Comparison of ENCODE assay signal across 8 mouse cellular contexts in genomic region chr10:127288800-127289572, GRCm38 (mm10). TPM values are rescaled to one million over a fixed set of nuclear protein-coding genes. Genes with fewer than 3 reads are reported as not detected.
A peak's percentile ranks its signal among the peaks of the same experiment; 100 is the strongest.
DNase-seq lines count a peak whose midpoint lies in the region; ATAC-seq and TF ChIP-seq lines count a peak whose summit lies in the region.

TSS of gene Mbd6 (minus strand) at chr10:127289018.

- WGBS in forebrain, embryonic 11.5 days = under 1% methylated on average over 37 of the region's 65 CpGs
- WGBS in heart, embryonic 16.5 days = under 1% methylated on average over 35 of the region's 65 CpGs
- WGBS in liver, postnatal 0 days (ENCODE audit: insufficient replicate concordance) = 1% methylated on average over 18 of the region's 65 CpGs
- WGBS in neural tube, embryonic 14.5 days = under 1% methylated on average over 37 of the region's 65 CpGs

- no peaks in the 10 kb centered on the region for H3K27me3 ChIP-seq in forebrain, embryonic 11.5 days (ENCODE audit: control insufficient read depth, insufficient read depth, low read length)
- no peaks in the 10 kb centered on the region for H3K27me3 ChIP-seq in heart, embryonic 16.5 days (ENCODE audit: control insufficient read depth, insufficient read depth, low read length)
- no peaks in the 10 kb centered on the region for H3K27me3 ChIP-seq in liver, postnatal 0 days (ENCODE audit: insufficient read depth, low read length)
- H3K27me3 ChIP-seq in neural tube, embryonic 14.5 days (ENCODE audit: control insufficient read depth, insufficient read depth, low read length) = no peaks in the 10 kb centered on the region

- H3K4me2 ChIP-seq in forebrain, embryonic 11.5 days (ENCODE audit: low read depth, low read length, severe bottlenecking) = peak within 1 kb of the TSS; percentile 90
- peak within 1 kb of the TSS; percentile 90 for H3K4me2 ChIP-seq in heart, embryonic 16.5 days (ENCODE audit: low read depth, low read length)
- peak within 1 kb of the TSS; percentile 91 for H3K4me2 ChIP-seq in liver, postnatal 0 days (ENCODE audit: low read depth, low read length)
- peak within 1 kb of the TSS; percentile 91 for H3K4me2 ChIP-seq in neural tube, embryonic 14.5 days (ENCODE audit: low read depth, low read length)

- peak; percentile 80 to 88 for DNase-seq in CD8-positive naive resting alpha-beta T cell, adult 2 months (ENCODE audit: low read depth in 2 of 2, low spot score in 2 of 2)
- DNase-seq in c-Kit-positive CD71-negative TER-119-negative erythroid progenitor cells, embryonic 14.5 days (ENCODE audit: low read depth) = peak; percentile 76
- DNase-seq in forebrain, embryonic 11.5 days (ENCODE audit: low spot score) = peak; percentile 95
- peak; percentile 94 to 95 for DNase-seq in kidney, postnatal 36 days
- peak; percentile 94 for DNase-seq in liver, postnatal 0 days
- peak; percentile 94 for DNase-seq in testis, postnatal 10 days (ENCODE audit: low spot score)

- no peaks in the 10 kb centered on the region for H3K9me3 ChIP-seq in forebrain, embryonic 11.5 days (ENCODE audit: control insufficient read depth, low read length)
- H3K9me3 ChIP-seq in heart, embryonic 16.5 days (replicated peaks; ENCODE audit: control insufficient read depth, low read length) = no peaks in the 10 kb centered on the region
- H3K9me3 ChIP-seq in liver, postnatal 0 days (ENCODE audit: low read length) = no peaks in the 10 kb centered on the region
- no peaks in the 10 kb centered on the region for H3K9me3 ChIP-seq in neural tube, embryonic 14.5 days (ENCODE audit: control insufficient read depth, low read length)

- peaks cover 1% of the 10 kb centered on the region; the same call in 1 of the 2 replicates for H3K36me3 ChIP-seq in forebrain, embryonic 11.5 days (ENCODE audit: control insufficient read depth, insufficient read depth, low read length)
- peaks cover 30% of the 10 kb centered on the region for H3K36me3 ChIP-seq in heart, embryonic 16.5 days (ENCODE audit: control insufficient read depth, insufficient read depth)
- peaks cover 46% of the 10 kb centered on the region for H3K36me3 ChIP-seq in liver, postnatal 0 days (replicated peaks; ENCODE audit: insufficient read depth, low read length)
- H3K36me3 ChIP-seq in neural tube, embryonic 14.5 days (ENCODE audit: control insufficient read depth, insufficient read depth, low read length) = peaks cover 26% of the 10 kb centered on the region

- H3K9ac ChIP-seq in forebrain, embryonic 11.5 days (ENCODE audit: low read length) = peak within 1 kb of the TSS; percentile 65
- peak within 1 kb of the TSS; percentile 91 for H3K9ac ChIP-seq in heart, embryonic 16.5 days (ENCODE audit: low read length)
- H3K9ac ChIP-seq in liver, postnatal 0 days (replicated peaks) = peak within 1 kb of the TSS; percentile 72
- H3K9ac ChIP-seq in neural tube, embryonic 14.5 days (replicated peaks; ENCODE audit: low read depth, low read length) = peak within 1 kb of the TSS; percentile 84

- 0 out of 2 replicates have a peak, but pooled peaks have one; percentile 21 for TF ChIP-seq EP300 in liver, postnatal 0 days (IDR thresholded peaks at IDR 0.05; ENCODE audit: low read depth)

- peaks cover 21% of the 10 kb centered on the region for H3K4me1 ChIP-seq in forebrain, embryonic 11.5 days (replicated peaks; ENCODE audit: control insufficient read depth, insufficient read depth, low read length)
- peaks cover 54% of the 10 kb centered on the region for H3K4me1 ChIP-seq in heart, embryonic 16.5 days (ENCODE audit: control insufficient read depth, insufficient read depth, low read length)
- H3K4me1 ChIP-seq in liver, postnatal 0 days (ENCODE audit: insufficient read depth) = peaks cover 51% of the 10 kb centered on the region
- H3K4me1 ChIP-seq in neural tube, embryonic 14.5 days (ENCODE audit: control insufficient read depth, insufficient read depth, low read length) = peaks cover 44% of the 10 kb centered on the region

- H3K27ac ChIP-seq in forebrain, embryonic 11.5 days (ENCODE audit: low read depth, low read length) = peak within 1 kb of the TSS; percentile 96
- peak within 1 kb of the TSS; percentile 100 for H3K27ac ChIP-seq in heart, embryonic 16.5 days (ENCODE audit: low read length)
- peak within 1 kb of the TSS; percentile 99 for H3K27ac ChIP-seq in liver, postnatal 0 days (ENCODE audit: low read depth)
- H3K27ac ChIP-seq in neural tube, embryonic 14.5 days (ENCODE audit: low read depth, low read length) = peak within 1 kb of the TSS; percentile 96

- H3K4me3 ChIP-seq in forebrain, embryonic 11.5 days (ENCODE audit: low read depth, low read length) = peak within 1 kb of the TSS; percentile 49
- peak within 1 kb of the TSS; percentile 86 for H3K4me3 ChIP-seq in heart, embryonic 16.5 days (ENCODE audit: low read length)
- peak within 1 kb of the TSS; percentile 76 for H3K4me3 ChIP-seq in liver, postnatal 0 days (ENCODE audit: low read depth, low read length)
- peak within 1 kb of the TSS; percentile 64 for H3K4me3 ChIP-seq in neural tube, embryonic 14.5 days (ENCODE audit: low read depth, low read length)

- TF ChIP-seq CTCF in liver, postnatal 0 days (IDR thresholded peaks at IDR 0.05; ENCODE audit: low read depth) = no peak

- peak; percentile 29 for ATAC-seq in forebrain, embryonic 11.5 days (replicated peaks; ENCODE audit: low FRiP score)
- ATAC-seq in heart, embryonic 16.5 days (replicated peaks; ENCODE audit: extremely low read depth, insufficient read depth, low FRiP score) = peak; percentile 29
- ATAC-seq in liver, postnatal 0 days = peak; percentile 63
- ATAC-seq in neural tube, embryonic 14.5 days (ENCODE audit: low read depth) = peak; percentile 5

RNA-seq across cellular contexts. Expression of gene Mbd6, which starts in this region (rescaled TPM):
- 22.6 and 24.0 TPM in 2 replicates for polyA plus RNA-seq in forebrain, embryonic 11.5 days (2014; fragmentation: Nextera tagmentation; extraction: Ambion mirVana)
- 11.4 and 11.7 TPM in 2 replicates for polyA plus RNA-seq in heart, embryonic 16.5 days (2015; fragmentation: Nextera tagmentation; extraction: Ambion mirVana)
- polyA plus RNA-seq in liver, postnatal 0 days (2015; fragmentation: Nextera tagmentation; extraction: Ambion mirVana) = 5.3 and 5.7 TPM in 2 replicates
- 16.1 and 17.4 TPM in 2 replicates for polyA plus RNA-seq in neural tube, embryonic 14.5 days (2014; fragmentation: Nextera tagmentation; extraction: Ambion mirVana)

Comparison
In these comparisons a context has a peak if more than half of its experiments do, and no peak if none do; other contexts are left out.
1. Peak in every context shown above with its lines: DNase-seq, ATAC-seq, H3K4me3 ChIP-seq and H3K27ac ChIP-seq.
2. ATAC-seq: peak in every context shown above with its lines; median percentile 63 in liver, postnatal 0 days; 29 in forebrain, embryonic 11.5 days; 29 in heart, embryonic 16.5 days; 5 in neural tube, embryonic 14.5 days.